Mouse (Mus musculus) stomach, postnatal 0 days (tissue): ENCODE measurements around the gene Hspa14.

ENCODE experiments used
- CTCF ChIP-seq: IDR thresholded peaks from 2 replicates; pipeline ENCODE4 v1.5.1; 2016; ENCODE audit warnings: antibody characterized with exemption, low read depth, mild to moderate bottlenecking, moderate library complexity
- EP300 ChIP-seq: optimal IDR thresholded peaks from 2 replicates; pipeline ENCODE3; 2016; ENCODE audit warnings: antibody characterized with exemption

- TF ChIP-seq CTCF (no peak), EP300 (no peak)
Measured at GRCm38 (mm10) chr2:3493833-3494409, 18.7 kb downstream of the Hspa14 start.
